In the genomic region with DNA sequence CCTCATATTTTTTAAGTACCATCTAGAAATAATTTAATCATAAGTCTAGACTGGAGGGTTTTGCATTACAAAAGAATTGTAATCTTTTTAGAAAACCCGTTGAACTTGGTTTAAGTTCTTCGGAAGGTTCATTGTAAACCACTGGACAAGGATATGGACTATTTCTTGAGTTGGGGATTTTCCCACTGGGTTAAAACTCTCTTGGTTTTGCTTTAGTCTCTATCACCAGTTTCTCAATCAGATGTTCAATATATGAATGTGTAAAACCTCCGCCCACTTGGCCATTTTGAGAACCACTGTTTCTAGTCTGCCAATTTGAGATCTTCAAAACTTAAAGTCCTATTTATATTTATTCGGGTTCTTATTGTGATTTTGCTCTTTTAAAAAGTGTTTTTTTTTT, we compare ENCODE assay signal across 29 mouse cellular contexts. TPM values are rescaled to one million over a fixed set of nuclear protein-coding genes. Genes with fewer than 3 reads are reported as not detected.
"Had no signal": no experiment of that assay in that cellular context is flagged by ENCODE, and none has a peak within 500 bp of the region (broad histone marks: within the 10 kb centered on the region; RNA-seq: fewer than 3 reads in every experiment).

No protein-coding gene starts in this region.

- H3K36me3 ChIP-seq: embryonic facial prominence, embryonic 10.5 days; embryonic facial prominence, embryonic 12.5 days; embryonic facial prominence, embryonic 13.5 days; embryonic facial prominence, embryonic 15.5 days; forebrain, embryonic 10.5 days; forebrain, embryonic 12.5 days; forebrain, embryonic 15.5 days had no signal

- DNase-seq: cerebellum, adult 8-10 months; cerebellum, adult 9-10 months; cerebellum, adult 9-11 months; cerebellum, postnatal 10 days; cerebellum, postnatal 14 days; cerebellum, postnatal 25 days; cerebellum, postnatal 36 days; embryo, embryonic 11 days; forebrain, postnatal 0 days; gastrocnemius, adult 2 months; gastrocnemius, postnatal 10 days; gastrocnemius, postnatal 14 days; gastrocnemius, postnatal 25 days; gastrocnemius, postnatal 36 days; heart, adult 18-20 months; heart, adult 2 months had no signal

- H3K9ac ChIP-seq: embryonic facial prominence, embryonic 12.5 days; embryonic facial prominence, embryonic 13.5 days; embryonic facial prominence, embryonic 15.5 days; forebrain, embryonic 12.5 days; forebrain, embryonic 13.5 days; forebrain, embryonic 15.5 days; forebrain, postnatal 0 days had no signal

- H3K27me3 ChIP-seq: embryonic facial prominence, embryonic 12.5 days; embryonic facial prominence, embryonic 13.5 days; embryonic facial prominence, embryonic 15.5 days; forebrain, embryonic 12.5 days; forebrain, embryonic 13.5 days; forebrain, embryonic 15.5 days had no signal

- ATAC-seq: forebrain, embryonic 13.5 days; forebrain, embryonic 14.5 days; forebrain, embryonic 15.5 days; forebrain, embryonic 16.5 days; forebrain, postnatal 0 days had no signal

- H3K4me2 ChIP-seq: embryonic facial prominence, embryonic 12.5 days; embryonic facial prominence, embryonic 13.5 days; embryonic facial prominence, embryonic 15.5 days; forebrain, embryonic 12.5 days; forebrain, embryonic 13.5 days; forebrain, embryonic 15.5 days had no signal

- H3K4me1 ChIP-seq: embryonic facial prominence, embryonic 15.5 days; forebrain, embryonic 12.5 days; forebrain, embryonic 13.5 days; forebrain, embryonic 15.5 days had no signal

- H3K4me3 ChIP-seq: embryonic facial prominence, embryonic 10.5 days; embryonic facial prominence, embryonic 12.5 days; embryonic facial prominence, embryonic 13.5 days; embryonic facial prominence, embryonic 15.5 days; erythroblast, embryonic 14.5 days; forebrain, embryonic 10.5 days; forebrain, embryonic 12.5 days; forebrain, embryonic 13.5 days; forebrain, embryonic 15.5 days; gastrocnemius, adult 2 months; heart, adult 2 months had no signal

- H3K27ac ChIP-seq: embryonic facial prominence, embryonic 10.5 days; embryonic facial prominence, embryonic 12.5 days; embryonic facial prominence, embryonic 13.5 days; embryonic facial prominence, embryonic 15.5 days; forebrain, embryonic 10.5 days; forebrain, embryonic 12.5 days; forebrain, embryonic 13.5 days; forebrain, embryonic 15.5 days; gastrocnemius, adult 2 months; heart, adult 2 months had no signal

- H3K9me3 ChIP-seq: embryonic facial prominence, embryonic 10.5 days; embryonic facial prominence, embryonic 12.5 days; embryonic facial prominence, embryonic 13.5 days; embryonic facial prominence, embryonic 15.5 days; forebrain, embryonic 10.5 days; forebrain, embryonic 12.5 days; forebrain, embryonic 13.5 days; forebrain, embryonic 15.5 days had no signal

RNA-seq across cellular contexts. Expression of a gene that starts 25.6 kb away (rescaled TPM):
- total RNA-seq: common myeloid progenitor, adult 5-6 weeks; granulocyte monocyte progenitor cell, adult 5-6 weeks had no signal
